Mouse (Mus musculus) thymus, adult 2 months (tissue): ENCODE results near the gene Bach2. TPM values are rescaled to one million over a fixed set of nuclear protein-coding genes. Genes with fewer than 3 reads are reported as not detected.

ENCODE experiments used
- DNase-seq: peaks from one replicate; pipeline ENCODE4 v3.0.0; 2021
- H3K27ac ChIP-seq: fragments of 200-500 bp; 2 replicates; pipeline ENCODE4 v1.5.1; 2012; ENCODE audit warnings: low read length, control low read depth; ENCODE audit not compliant: control insufficient read depth, insufficient read depth
- H3K27me3 ChIP-seq: fragments of 200-500 bp; 2 replicates; pipeline ENCODE4 v1.6.1; 2012; ENCODE audit warnings: mild to moderate bottlenecking, low read length, moderate library complexity, mixed read lengths; ENCODE audit not compliant: control insufficient read depth, insufficient read depth
- H3K36me3 ChIP-seq: fragments of 200-500 bp; 2 replicates; pipeline ENCODE4 v1.6.1; 2012; ENCODE audit warnings: mild to moderate bottlenecking, low read length, moderate library complexity; ENCODE audit not compliant: control insufficient read depth, insufficient read depth
- H3K4me1 ChIP-seq: fragments of 200-500 bp; replicated peaks from 2 replicates; pipeline ENCODE4 v1.6.1; 2012; ENCODE audit warnings: low read length; ENCODE audit not compliant: control insufficient read depth, insufficient read depth
- H3K4me3 ChIP-seq: fragments of 200-500 bp; 2 replicates; pipeline ENCODE4 v1.5.1; 2012; ENCODE audit warnings: mild to moderate bottlenecking, low read length, control low read depth, moderate library complexity; ENCODE audit not compliant: control insufficient read depth, insufficient read depth
- CTCF ChIP-seq: fragments of 200-500 bp; IDR thresholded peaks from 2 replicates; pipeline ENCODE4 v1.5.1; 2012; ENCODE audit warnings: mild to moderate bottlenecking, control low read depth, low read length, moderate library complexity, borderline replicate concordance; ENCODE audit not compliant: control insufficient read depth, poor library complexity, insufficient read depth; ENCODE audit errors: extremely low read depth
- POLR2A ChIP-seq: fragments of 200-500 bp; IDR thresholded peaks from 2 replicates; pipeline ENCODE4 v1.6.1; 2012; ENCODE audit warnings: mild to moderate bottlenecking, low read length, control low read depth, moderate library complexity; ENCODE audit not compliant: control insufficient read depth, poor library complexity, insufficient read depth; ENCODE audit errors: extremely low read depth
- WGBS: fragments of 180-500 bp; shearing (Covaris S2); methylation state at CpG from one replicate; pipeline ENCODE4 v1.1.7; 2018; 5-methylcytosine and 5-hydroxymethylcytosine counted together
- polyA plus RNA-seq: library from polyadenylated mRNA; depleted of rRNA; stranded (reverse); fragments of >200 nt; gene quantifications from 2 replicates; pipeline ENCODE4 v1.2.3, GENCODE M21; 2012

Gene Bach2
- polyA plus RNA-seq, 1 experiment: 9.4 TPM

DNA sequence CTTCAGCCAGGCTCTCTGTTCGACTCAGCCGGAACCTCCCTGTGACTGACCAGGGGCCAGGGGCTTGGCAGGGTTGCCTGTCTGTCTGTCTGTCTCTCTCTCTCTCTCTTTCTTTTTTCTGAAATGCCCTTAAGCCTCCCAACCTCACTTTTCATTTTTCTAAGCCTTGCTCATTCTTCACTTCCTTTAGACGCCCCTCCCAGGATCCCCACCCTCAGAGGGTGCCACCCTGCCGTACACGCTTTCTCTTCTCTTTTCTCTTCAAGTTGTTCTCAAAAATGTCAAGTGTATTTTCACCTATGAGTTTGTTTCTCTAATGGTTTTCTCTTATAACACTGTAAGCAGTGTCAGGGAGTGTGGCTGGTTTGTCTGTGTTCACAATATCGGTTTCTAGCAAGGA, 42.7 kb downstream of the Bach2 start:
- Histone ChIP-seq H3K36me3 (no peaks in the 10 kb centered on the region), H3K27me3 (no peaks in the 10 kb centered on the region), H3K4me1 (peaks cover 11% of the 10 kb centered on the region), H3K27ac (peak overlapping the region; percentile 62; the same call in 1 of the 2 replicates), H3K4me3 (peak overlapping the region; percentile 5; the same call in 1 of the 2 replicates)
- DNase-seq: no peak
- no peak for TF ChIP-seq CTCF
- 62% methylated on average over 6 of the region's 6 CpGs for WGBS

- Histone ChIP-seq H3K4me3 (no peak overlapping the region), H3K27ac (no peak overlapping the region), H3K36me3 (no peaks in the 10 kb centered on the region), H3K4me1 (peaks cover 21% of the 10 kb centered on the region), H3K27me3 (no peaks in the 10 kb centered on the region)
- WGBS: 97% methylated on average over 8 of the region's 8 CpGs
- DNase-seq: no peak
- no peak for TF ChIP-seq CTCF
- TF ChIP-seq POLR2A: no peak
Measured at GRCm38 (mm10) chr4:32286405-32286804, 47.8 kb downstream of the Bach2 start.

DNA sequence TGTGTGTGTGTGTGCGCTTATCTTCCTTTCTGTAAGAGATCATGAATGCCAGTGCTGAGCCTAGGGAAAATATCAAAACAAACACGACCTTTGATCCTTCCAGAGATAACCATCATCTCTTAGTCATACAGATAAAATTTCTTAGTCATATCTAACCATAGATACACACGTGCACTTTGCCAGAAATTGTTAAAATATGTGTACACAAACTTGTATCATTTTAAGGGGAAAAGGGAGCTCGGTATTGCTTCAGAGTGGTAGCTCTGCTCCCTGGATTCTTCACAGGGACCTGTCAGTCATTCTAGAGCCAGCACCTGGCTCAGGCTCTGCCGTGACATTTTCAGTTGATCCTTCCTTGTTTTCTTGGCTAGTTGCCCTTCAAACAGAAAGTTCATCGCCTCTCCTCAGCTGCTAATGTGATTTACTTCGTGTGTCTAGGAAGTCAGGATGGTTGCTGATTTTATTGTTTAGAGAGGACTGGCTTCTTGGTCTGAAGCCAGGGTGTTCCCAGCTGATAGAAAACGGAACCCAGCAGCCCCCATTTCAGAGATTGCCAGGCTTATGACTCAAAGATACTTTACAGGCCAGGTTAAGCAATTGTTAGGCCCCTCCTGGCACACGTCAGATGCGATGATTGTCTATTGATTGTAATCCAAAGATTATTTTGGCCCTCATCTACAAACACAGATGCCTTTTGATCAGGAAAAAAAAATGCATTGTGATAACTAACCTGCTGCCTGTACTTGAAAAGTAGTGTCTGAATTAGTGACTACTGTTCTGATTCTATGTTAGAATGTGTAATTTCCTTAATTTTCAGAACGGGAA, 49.6 kb downstream of the Bach2 start:
- DNase-seq: no peak
- WGBS: 15% methylated on average over 11 of the region's 11 CpGs
- Histone ChIP-seq H3K36me3 (no peaks in the 10 kb centered on the region), H3K4me1 (peaks cover 24% of the 10 kb centered on the region), H3K27ac (no peak overlapping the region), H3K4me3 (no peak overlapping the region), H3K27me3 (no peaks in the 10 kb centered on the region)
- TF ChIP-seq CTCF: no peak
- no peak for TF ChIP-seq POLR2A

DNA sequence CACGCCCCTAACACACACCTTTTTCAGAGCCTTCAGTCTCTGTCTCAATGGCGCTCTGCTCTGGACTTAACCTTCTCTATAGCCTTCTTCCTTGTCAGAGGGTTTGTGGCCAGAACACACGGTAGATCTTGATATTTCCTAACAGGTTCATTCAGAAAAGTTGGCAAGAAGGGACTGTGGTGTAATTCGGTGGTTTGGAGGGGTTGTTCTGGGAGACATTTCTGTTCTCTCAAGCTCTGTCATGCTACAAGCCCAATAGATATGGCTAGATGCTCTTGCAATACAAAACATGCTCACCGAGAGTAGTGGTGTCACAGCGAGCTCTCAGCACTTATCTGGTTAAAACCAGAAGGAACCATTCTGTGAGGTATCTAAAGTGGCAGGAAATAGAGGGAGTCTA, 51.2 kb downstream of the Bach2 start:
- TF ChIP-seq POLR2A (no peak), CTCF (no peak)

GRCm38 (mm10) chr4:32291406-32291805, 52.8 kb downstream of the Bach2 start:
- Histone ChIP-seq H3K27me3 (no peaks in the 10 kb centered on the region), H3K36me3 (no peaks in the 10 kb centered on the region), H3K4me1 (peaks cover 28% of the 10 kb centered on the region), H3K4me3 (no peak overlapping the region), H3K27ac (peak overlapping the region; percentile 62; the same call in 1 of the 2 replicates)
- no peak for TF ChIP-seq POLR2A
- TF ChIP-seq CTCF: no peak
- WGBS: 8% methylated on average over 4 of the region's 4 CpGs
- DNase-seq: peak; percentile 39

More for the DNA sequence above, 51.2 kb downstream of the Bach2 start:
- H3K27ac ChIP-seq: no peak overlapping the region
- no peak for DNase-seq
- no peaks in the 10 kb centered on the region for H3K27me3 ChIP-seq
- no peak overlapping the region for H3K4me3 ChIP-seq
- no peaks in the 10 kb centered on the region for H3K36me3 ChIP-seq
- peaks cover 28% of the 10 kb centered on the region for H3K4me1 ChIP-seq
- WGBS: 45% methylated on average over 6 of the region's 6 CpGs

GRCm38 (mm10) chr4:32293686-32294265, 55.2 kb downstream of the Bach2 start:
- 89% methylated on average over 7 of the region's 7 CpGs for WGBS
- Histone ChIP-seq H3K27me3 (no peaks in the 10 kb centered on the region), H3K27ac (no peak overlapping the region), H3K4me3 (no peak overlapping the region), H3K4me1 (peaks cover 32% of the 10 kb centered on the region), H3K36me3 (no peaks in the 10 kb centered on the region)
- TF ChIP-seq CTCF: no peak
- no peak for TF ChIP-seq POLR2A
- no peak for DNase-seq

DNA sequence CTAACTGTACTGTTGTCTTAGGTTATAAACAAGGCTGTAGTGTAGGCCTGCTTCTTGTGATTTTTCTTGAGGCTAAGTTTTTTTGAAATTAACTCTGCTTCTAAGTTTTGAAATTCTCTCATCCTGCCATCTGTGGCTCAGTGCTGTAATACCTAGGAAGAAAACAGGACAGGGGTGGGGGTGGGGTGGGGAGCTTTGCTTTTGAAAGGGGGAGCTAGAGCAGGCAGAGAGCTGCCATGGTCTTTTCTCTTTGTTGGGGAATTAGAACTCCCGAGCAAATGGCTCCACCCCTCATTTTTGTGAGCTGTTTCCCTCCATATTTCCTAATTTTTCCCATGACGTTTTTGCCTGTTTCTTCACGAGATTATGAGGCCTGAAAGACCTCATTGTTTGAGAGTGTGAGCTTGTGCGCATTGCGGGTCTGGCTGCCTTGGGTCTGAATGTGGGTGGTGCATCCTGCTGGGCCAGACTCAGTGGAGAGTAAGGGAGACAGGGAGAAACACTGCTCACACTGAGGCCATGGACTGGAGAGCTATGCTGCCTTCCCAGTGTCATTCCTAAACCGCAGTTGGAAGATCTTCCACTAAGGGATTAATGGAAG, 58.6 kb downstream of the Bach2 start:
- WGBS: 69% methylated on average over 6 of the region's 6 CpGs
- H3K27ac ChIP-seq: no peak overlapping the region
- no peak for DNase-seq

More for the DNA sequence above, 58.6 kb downstream of the Bach2 start:
- no peaks in the 10 kb centered on the region for H3K27me3 ChIP-seq
- no peak for TF ChIP-seq CTCF
- no peak for TF ChIP-seq POLR2A
- no peaks in the 10 kb centered on the region for H3K36me3 ChIP-seq
- no peak overlapping the region for H3K4me3 ChIP-seq
- H3K4me1 ChIP-seq: peaks cover 15% of the 10 kb centered on the region
